Mouse (Mus musculus): Measurements from ENCODE around the gene Gng8. TPM values are rescaled to one million over a fixed set of nuclear protein-coding genes. Genes with fewer than 3 reads are reported as not detected.

Gng8 gene
- polyA plus RNA-seq, 1 experiment from 2014 or later: 36.3 TPM

DNA sequence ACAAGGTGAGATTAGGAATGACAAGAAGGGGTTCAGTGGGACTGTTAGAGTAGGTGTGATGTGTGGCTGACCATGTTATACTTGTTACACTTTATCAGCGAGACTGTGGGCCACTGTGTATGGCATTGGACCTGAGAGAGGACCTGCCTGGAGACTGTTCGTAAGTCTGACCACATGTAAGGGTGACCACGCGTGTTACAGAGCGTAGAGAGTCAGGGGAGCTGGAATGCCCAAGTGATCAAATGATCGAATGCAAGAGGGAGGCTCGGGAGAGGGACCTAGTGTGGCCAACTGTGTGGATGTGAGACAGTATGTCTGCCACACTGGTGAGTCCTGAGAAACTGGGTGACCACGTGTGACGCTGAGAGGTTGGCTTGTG lies 755 bp downstream of the Gng8 start:
- ATAC-seq (ENCODE audit: insufficient number of reproducible peaks, low FRiP score, low TSS enrichment, low read depth): no peak
- Histone ChIP-seq H3K4me2 (replicated peaks) (peak overlapping the region; percentile 67), H3K9ac (no peak overlapping the region), H3K4me3 (replicated peaks) (peak overlapping the region; percentile 40), H3K27me3 (peaks cover 8% of the 10 kb centered on the region), H3K36me3 (peaks cover 12% of the 10 kb centered on the region; the same call in 1 of the 2 replicates), H3K9me3 (replicated peaks) (no peaks in the 10 kb centered on the region), H3K27ac (replicated peaks) (peak overlapping the region; percentile 96; the same call in 1 of the 2 replicates), H3K4me1 (peaks cover 64% of the 10 kb centered on the region)
- 29% methylated on average over 9 of the region's 9 CpGs for WGBS

DNA sequence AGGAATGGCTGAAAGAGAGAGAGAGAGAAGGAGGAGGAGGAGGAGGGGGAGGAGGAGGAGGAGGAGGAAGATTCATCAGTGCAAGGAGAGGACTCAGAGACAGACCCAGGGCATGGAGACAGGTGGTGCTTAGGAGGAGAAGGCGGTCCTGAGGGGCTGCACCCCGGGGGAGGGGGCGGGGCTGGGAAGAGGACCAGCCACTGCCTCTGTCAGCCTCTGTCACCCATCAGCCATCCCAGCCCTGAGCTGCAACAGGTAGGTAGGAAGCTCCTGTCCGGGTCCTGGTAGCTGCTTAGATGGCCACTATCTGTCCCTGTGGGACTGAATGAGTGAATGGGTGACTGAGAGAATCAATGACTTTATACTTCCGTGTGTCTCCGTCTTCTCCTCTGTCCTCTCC lies 2.0 kb downstream of the Gng8 start:
- H3K4me3 ChIP-seq (replicated peaks): 0 out of 2 replicates have a peak overlapping the region, but pooled peaks have one; percentile 7
- peak overlapping the region; percentile 67; the same call in 1 of the 2 replicates for H3K4me2 ChIP-seq (replicated peaks)
- no peak overlapping the region for H3K27ac ChIP-seq (replicated peaks)
- no peaks in the 10 kb centered on the region for H3K36me3 ChIP-seq
- no peak overlapping the region for H3K9ac ChIP-seq
- no peaks in the 10 kb centered on the region for H3K9me3 ChIP-seq (replicated peaks)
- 5% methylated on average over 6 of the region's 6 CpGs for WGBS
- H3K4me1 ChIP-seq: peaks cover 60% of the 10 kb centered on the region
- ATAC-seq (ENCODE audit: insufficient number of reproducible peaks, low FRiP score, low TSS enrichment, low read depth): no peak
- peaks cover 8% of the 10 kb centered on the region for H3K27me3 ChIP-seq

DNA sequence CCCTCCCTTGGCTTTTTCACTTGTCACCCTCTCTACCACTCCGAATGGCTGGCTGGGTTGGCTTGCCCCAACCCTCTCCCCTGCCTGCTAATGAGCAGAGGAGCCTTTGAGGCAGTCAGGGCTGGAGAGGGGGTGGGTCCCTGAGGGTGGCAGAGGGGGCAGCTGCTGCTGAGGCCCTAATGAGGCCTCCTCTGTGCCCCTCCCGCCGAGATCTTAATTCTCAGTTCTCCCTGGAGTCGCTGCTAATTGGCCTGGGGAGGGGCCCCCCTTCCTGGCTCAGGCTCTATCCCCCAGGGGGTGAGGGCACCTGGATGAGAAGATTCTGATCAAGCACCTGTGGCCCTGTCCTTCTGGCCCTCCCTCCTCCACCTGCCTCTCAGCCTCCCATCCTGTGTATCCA lies 2.7 kb downstream of the Gng8 start:
- Histone ChIP-seq H3K36me3 (no peaks in the 10 kb centered on the region), H3K9ac (no peak overlapping the region), H3K27ac (replicated peaks) (no peak overlapping the region), H3K27me3 (peaks cover 8% of the 10 kb centered on the region), H3K4me1 (peaks cover 62% of the 10 kb centered on the region), H3K9me3 (replicated peaks) (no peaks in the 10 kb centered on the region), H3K4me2 (replicated peaks) (peak overlapping the region; percentile 40), H3K4me3 (replicated peaks) (peak overlapping the region; percentile 20)
- peak; percentile 13; the same call in 1 of the 2 replicates for ATAC-seq (ENCODE audit: insufficient number of reproducible peaks, low FRiP score, low TSS enrichment, low read depth)
- WGBS: 3% methylated on average over 4 of the region's 4 CpGs

GRCm38 (mm10) chr7:16895000-16895399 lies 3.4 kb downstream of the Gng8 start:
- Histone ChIP-seq H3K4me3 (replicated peaks) (peak overlapping the region; percentile 20), H3K27me3 (peaks cover 8% of the 10 kb centered on the region), H3K4me2 (replicated peaks) (peak overlapping the region; percentile 40), H3K4me1 (peaks cover 64% of the 10 kb centered on the region), H3K9me3 (replicated peaks) (no peaks in the 10 kb centered on the region), H3K9ac (no peak overlapping the region), H3K27ac (replicated peaks) (no peak overlapping the region), H3K36me3 (no peaks in the 10 kb centered on the region)
- no peak for ATAC-seq (ENCODE audit: insufficient number of reproducible peaks, low FRiP score, low TSS enrichment, low read depth)
- under 1% methylated on average over 24 of the region's 24 CpGs for WGBS

DNA sequence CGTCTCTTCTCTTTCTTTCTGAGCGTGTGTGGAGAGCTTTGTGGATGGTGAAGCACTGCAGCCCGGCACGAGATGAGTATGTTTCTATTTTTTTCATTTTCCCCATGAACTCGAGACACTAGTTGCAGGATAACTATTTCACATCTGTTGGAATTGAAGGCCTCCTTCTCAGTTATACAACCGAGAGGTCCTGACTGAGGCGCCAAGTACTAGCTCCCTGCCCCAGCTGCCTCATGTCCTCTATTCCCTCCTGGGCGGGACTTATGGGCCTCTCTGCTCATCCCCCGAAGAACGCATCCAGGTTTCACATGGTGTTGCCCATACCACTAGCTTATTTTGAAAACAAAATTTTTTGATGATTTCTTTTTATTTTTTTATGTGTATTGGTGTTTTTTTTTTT lies 3.9 kb downstream of the Gng8 start:
- no peaks in the 10 kb centered on the region for H3K9me3 ChIP-seq (replicated peaks)
- H3K4me1 ChIP-seq: peaks cover 64% of the 10 kb centered on the region
- H3K27me3 ChIP-seq: peaks cover 8% of the 10 kb centered on the region
- peak overlapping the region; percentile 20 for H3K4me3 ChIP-seq (replicated peaks)
- no peak for ATAC-seq (ENCODE audit: insufficient number of reproducible peaks, low FRiP score, low TSS enrichment, low read depth)
- WGBS: 32% methylated on average over 10 of the region's 10 CpGs
- H3K27ac ChIP-seq (replicated peaks): no peak overlapping the region
- H3K9ac ChIP-seq: no peak overlapping the region
- H3K4me2 ChIP-seq (replicated peaks): peak overlapping the region; percentile 40
- H3K36me3 ChIP-seq: no peaks in the 10 kb centered on the region

DNA sequence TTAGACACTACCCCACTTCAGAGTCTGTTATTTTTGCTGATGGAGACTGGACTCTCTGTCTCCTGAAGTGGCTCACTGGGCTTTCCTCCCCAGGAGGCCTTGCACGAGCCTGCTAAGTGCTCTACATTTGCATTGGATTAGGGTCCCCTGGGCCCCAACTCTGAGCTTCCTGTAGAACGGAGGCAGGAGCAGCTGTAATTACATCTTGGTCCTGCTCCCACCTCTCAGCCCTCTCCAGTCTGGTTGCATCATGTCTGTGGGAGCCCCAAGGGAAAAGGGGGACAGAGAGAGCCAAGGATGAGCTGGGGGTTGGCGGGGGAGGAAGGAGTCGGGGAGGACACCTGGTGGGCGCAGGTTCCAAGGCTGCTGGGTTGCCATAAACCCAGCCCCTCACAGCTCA lies 8.9 kb downstream of the Gng8 start:
- Histone ChIP-seq H3K4me1 (peaks cover 30% of the 10 kb centered on the region), H3K27me3 (no peaks in the 10 kb centered on the region), H3K36me3 (no peaks in the 10 kb centered on the region), H3K9ac (no peak overlapping the region), H3K27ac (replicated peaks) (no peak overlapping the region), H3K9me3 (replicated peaks) (no peaks in the 10 kb centered on the region), H3K4me3 (replicated peaks) (no peak overlapping the region), H3K4me2 (replicated peaks) (no peak overlapping the region)
- 24% methylated on average over 5 of the region's 5 CpGs for WGBS
- peak; percentile 49; the same call in 1 of the 2 replicates for ATAC-seq (ENCODE audit: insufficient number of reproducible peaks, low FRiP score, low TSS enrichment, low read depth)

GRCm38 (mm10) chr7:16903439-16903955 lies 11.9 kb downstream of the Gng8 start:
- no peaks in the 10 kb centered on the region for H3K27me3 ChIP-seq
- no peak overlapping the region for H3K27ac ChIP-seq (replicated peaks)
- H3K36me3 ChIP-seq: no peaks in the 10 kb centered on the region
- H3K4me1 ChIP-seq: peaks cover 51% of the 10 kb centered on the region
- WGBS: 81% methylated on average over 2 of the region's 2 CpGs
- no peak overlapping the region for H3K9ac ChIP-seq
- no peak overlapping the region for H3K4me2 ChIP-seq (replicated peaks)
- no peaks in the 10 kb centered on the region for H3K9me3 ChIP-seq (replicated peaks)
- no peak for ATAC-seq (ENCODE audit: insufficient number of reproducible peaks, low FRiP score, low TSS enrichment, low read depth)
- no peak overlapping the region for H3K4me3 ChIP-seq (replicated peaks)

DNA sequence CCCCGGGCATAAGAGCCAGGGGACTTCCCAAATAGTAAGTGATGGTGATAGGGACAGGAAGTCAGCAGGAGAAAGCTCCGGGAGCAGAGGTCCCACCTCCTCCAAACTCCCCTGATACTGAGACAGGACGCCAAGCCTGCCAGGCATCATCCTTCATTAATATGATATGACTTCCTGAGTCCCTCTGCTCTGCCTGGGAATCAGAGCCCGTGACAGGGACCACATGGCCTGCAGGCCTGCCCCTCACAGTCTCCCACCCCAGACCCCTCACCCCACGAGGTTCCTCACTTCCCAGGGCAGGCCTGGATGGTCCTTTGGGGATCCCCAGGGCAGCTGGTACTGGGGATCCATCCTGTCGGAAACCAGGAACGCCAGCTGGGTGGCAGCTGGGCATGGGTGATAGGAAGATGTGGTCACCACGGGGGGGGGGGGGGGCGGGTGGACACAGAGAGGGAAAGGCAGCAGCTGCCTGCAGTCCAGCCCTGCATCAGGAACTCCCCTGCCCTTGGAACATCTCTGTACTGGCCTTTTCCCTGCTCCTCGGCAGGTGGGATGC lies 12.6 kb downstream of the Gng8 start:
- WGBS: 46% methylated on average over 8 of the region's 10 CpGs
- peaks cover 55% of the 10 kb centered on the region for H3K4me1 ChIP-seq
- no peaks in the 10 kb centered on the region for H3K9me3 ChIP-seq (replicated peaks)
- H3K27ac ChIP-seq (replicated peaks): no peak overlapping the region
- no peak for ATAC-seq (ENCODE audit: insufficient number of reproducible peaks, low FRiP score, low TSS enrichment, low read depth)
- H3K9ac ChIP-seq: no peak overlapping the region
- H3K4me2 ChIP-seq (replicated peaks): no peak overlapping the region
- no peak overlapping the region for H3K4me3 ChIP-seq (replicated peaks)
- no peaks in the 10 kb centered on the region for H3K36me3 ChIP-seq
- no peaks in the 10 kb centered on the region for H3K27me3 ChIP-seq

GRCm38 (mm10) chr7:16905491-16906021 lies 14.0 kb downstream of the Gng8 start:
- 54% methylated on average over 9 of the region's 9 CpGs for WGBS
- no peak overlapping the region for H3K9ac ChIP-seq
- no peak for ATAC-seq (ENCODE audit: insufficient number of reproducible peaks, low FRiP score, low TSS enrichment, low read depth)

GRCm38 (mm10) chr7:16906281-16906680 lies 14.7 kb downstream of the Gng8 start, which contains the start of gene Ptgir:
TSS of gene Ptgir (plus strand) at chr7:16906490.
- Histone ChIP-seq H3K9ac (no peak within 1 kb of the TSS), H3K27ac (replicated peaks) (0 out of 2 replicates have a peak within 1 kb of the TSS, but pooled peaks have one; percentile 5), H3K36me3 (no peaks in the 10 kb centered on the region), H3K9me3 (replicated peaks) (no peaks in the 10 kb centered on the region), H3K4me1 (peaks cover 39% of the 10 kb centered on the region), H3K4me3 (replicated peaks) (no peak within 1 kb of the TSS), H3K4me2 (replicated peaks) (no peak within 1 kb of the TSS), H3K27me3 (no peaks in the 10 kb centered on the region)
- peak; percentile 39; the same call in 1 of the 2 replicates for ATAC-seq (ENCODE audit: insufficient number of reproducible peaks, low FRiP score, low TSS enrichment, low read depth)
- WGBS: 11% methylated on average over 5 of the region's 6 CpGs

More at GRCm38 (mm10) chr7:16905491-16906021, 14.0 kb downstream of the Gng8 start:
- H3K27me3 ChIP-seq: no peaks in the 10 kb centered on the region
- no peak overlapping the region for H3K4me2 ChIP-seq (replicated peaks)
- no peaks in the 10 kb centered on the region for H3K36me3 ChIP-seq
- H3K4me1 ChIP-seq: peaks cover 42% of the 10 kb centered on the region
- no peaks in the 10 kb centered on the region for H3K9me3 ChIP-seq (replicated peaks)
- 0 out of 2 replicates have a peak overlapping the region, but pooled peaks have one; percentile 5 for H3K27ac ChIP-seq (replicated peaks)
- no peak overlapping the region for H3K4me3 ChIP-seq (replicated peaks)

GRCm38 (mm10) chr7:16906889-16907559 lies 15.4 kb downstream of the Gng8 start:
- Histone ChIP-seq H3K36me3 (no peaks in the 10 kb centered on the region), H3K27me3 (no peaks in the 10 kb centered on the region), H3K4me3 (replicated peaks) (no peak overlapping the region), H3K4me1 (peaks cover 35% of the 10 kb centered on the region), H3K9me3 (replicated peaks) (no peaks in the 10 kb centered on the region), H3K9ac (no peak overlapping the region), H3K27ac (replicated peaks) (no peak overlapping the region), H3K4me2 (replicated peaks) (no peak overlapping the region)
- WGBS: 92% methylated on average over 41 of the region's 41 CpGs
- no peak for ATAC-seq (ENCODE audit: insufficient number of reproducible peaks, low FRiP score, low TSS enrichment, low read depth)
